Mouse (Mus musculus) lung, postnatal 0 days (tissue): ENCODE measurements around the gene Commd3.

ENCODE experiments used
- CTCF ChIP-seq: IDR thresholded peaks from 2 replicates; pipeline ENCODE4 v1.5.1; 2016; ENCODE audit warnings: antibody characterized with exemption, mild to moderate bottlenecking
- EP300 ChIP-seq: IDR thresholded peaks from 2 replicates; pipeline ENCODE4 v1.6.1; 2016; ENCODE audit warnings: antibody characterized with exemption, mild to moderate bottlenecking, control low read depth

- TF ChIP-seq CTCF (no peak), EP300 (no peak)
Measured at GRCm38 (mm10) chr2:18698663-18699385, 26.6 kb downstream of the Commd3 start.
